Mouse (Mus musculus) liver, postnatal 0 days (tissue): ENCODE measurements at regions not wholly inside any gene's neighbourhood (a gene's known extent, or its start where the extent isn't known, plus 50 kb on each side); places are given as distances from the start of the nearest gene placed in this dataset.

ENCODE experiments used
- ATAC-seq: fragments of 200-750 bp; cut with Nextera tagmentation; 2 replicates; pipeline ENCODE4 v1.8.0; 2017; ENCODE audit warnings: mild to moderate bottlenecking, moderate library complexity
- DNase-seq: peaks from one replicate; pipeline ENCODE4 v3.0.0-alpha.2; 2016
- H3K27ac ChIP-seq: fragments of 300-500 bp; sonication (generic); 2 replicates; pipeline ENCODE4 v1.5.1; 2014; ENCODE audit warnings: antibody characterized with exemption, moderate library complexity, mild to moderate bottlenecking, low read depth
- H3K27me3 ChIP-seq: fragments of 300-500 bp; sonication (generic); 2 replicates; pipeline ENCODE4 v1.6.1; 2014; ENCODE audit warnings: low read length, control low read depth, mixed read lengths; ENCODE audit not compliant: insufficient read depth
- H3K36me3 ChIP-seq: fragments of 300-500 bp; sonication (generic); replicated peaks from 2 replicates; pipeline ENCODE4 v1.6.1; 2014; ENCODE audit warnings: mild to moderate bottlenecking, control low read depth, low read length, moderate library complexity, mixed read lengths; ENCODE audit not compliant: insufficient read depth
- H3K4me1 ChIP-seq: fragments of 300-500 bp; sonication (generic); 2 replicates; pipeline ENCODE4 v1.6.1; 2014; ENCODE audit warnings: antibody characterized with exemption, mild to moderate bottlenecking, control low read depth; ENCODE audit not compliant: insufficient read depth
- H3K4me2 ChIP-seq: fragments of 300-500 bp; sonication (generic); 2 replicates; pipeline ENCODE4 v1.6.1; 2014; ENCODE audit warnings: low read depth, mild to moderate bottlenecking, low read length, moderate library complexity, mixed read lengths
- H3K4me3 ChIP-seq: fragments of 300-500 bp; sonication (generic); 2 replicates; pipeline ENCODE4 v1.5.1; 2014; ENCODE audit warnings: low read depth, low read length
- H3K9ac ChIP-seq: fragments of 300-500 bp; sonication (generic); replicated peaks from 2 replicates; pipeline ENCODE4 v1.6.1; 2014; ENCODE audit warnings: mild to moderate bottlenecking, moderate library complexity
- H3K9me3 ChIP-seq: fragments of 300-500 bp; sonication (generic); 2 replicates; pipeline ENCODE4 v1.6.1; 2016; ENCODE audit warnings: mild to moderate bottlenecking, control low read depth, low read length, mixed read lengths
- CTCF ChIP-seq: sonication (generic); IDR thresholded peaks from 2 replicates; pipeline ENCODE4 v1.5.1; 2016; ENCODE audit warnings: antibody characterized with exemption, low read depth
- EP300 ChIP-seq: IDR thresholded peaks from 2 replicates; pipeline ENCODE4 v1.6.1; 2016; ENCODE audit warnings: antibody characterized with exemption, low read depth, mild to moderate bottlenecking
- WGBS: fragments of 180-500 bp; shearing (Covaris S2); extraction: QIAGEN DNeasy Blood & Tissue Kit; methylation state at CpG from one replicate; pipeline ENCODE4 v1.1.7; 2014; ENCODE audit not compliant: insufficient replicate concordance; 5-methylcytosine and 5-hydroxymethylcytosine counted together

GRCm38 (mm10) chr4:89621260-89621659 is 58.0 kb upstream of the Dmrta1 start:
- ATAC-seq (no peak), DNase-seq (no peak)
- H3K27ac ChIP-seq, result no peak overlapping the region
- no peak for TF ChIP-seq CTCF
- TF ChIP-seq EP300, result no peak
- no peak overlapping the region for H3K9ac ChIP-seq
- no peaks in the 10 kb centered on the region for H3K27me3 ChIP-seq
- WGBS, result 53% methylated on average over 7 of the region's 7 CpGs
- no peaks in the 10 kb centered on the region for H3K4me1 ChIP-seq
- no peaks in the 10 kb centered on the region for H3K36me3 ChIP-seq
- H3K4me2 ChIP-seq, result no peak overlapping the region
- no peaks in the 10 kb centered on the region for H3K9me3 ChIP-seq
- no peak overlapping the region for H3K4me3 ChIP-seq

GRCm38 (mm10) chr4:89604721-89605120 is 74.5 kb upstream of the Dmrta1 start:
- Histone ChIP-seq H3K4me2 (no peak overlapping the region), H3K4me3 (no peak overlapping the region), H3K27ac (no peak overlapping the region), H3K9ac (no peak overlapping the region), H3K36me3 (no peaks in the 10 kb centered on the region), H3K27me3 (no peaks in the 10 kb centered on the region), H3K9me3 (no peaks in the 10 kb centered on the region), H3K4me1 (no peaks in the 10 kb centered on the region)
- ATAC-seq, result no peak
- no peak for DNase-seq
- WGBS, result 59% methylated on average over 1 of the region's 1 CpGs
- TF ChIP-seq EP300 (no peak), CTCF (no peak)

DNA sequence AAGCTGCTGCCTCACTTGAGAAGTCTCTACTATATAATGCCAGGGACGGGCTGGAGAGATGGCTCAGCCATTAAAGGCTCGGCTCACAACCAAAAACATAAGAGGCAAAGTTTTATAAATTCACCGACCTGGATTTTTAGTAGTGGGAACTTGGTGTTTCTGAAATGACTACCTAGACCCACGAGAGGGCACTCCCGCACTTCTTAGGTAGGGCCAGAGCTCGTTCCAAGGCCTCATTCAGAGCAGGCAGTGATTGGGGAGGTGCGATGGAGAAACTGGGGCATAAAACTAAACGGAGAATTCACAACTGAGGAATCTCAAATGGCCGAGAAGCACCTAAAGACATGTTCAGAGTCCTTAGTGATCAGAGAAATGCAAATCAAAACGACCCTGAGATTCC is 103.7 kb upstream of the Dmrta1 start:
- WGBS, result 17% methylated on average over 10 of the region's 10 CpGs

DNA sequence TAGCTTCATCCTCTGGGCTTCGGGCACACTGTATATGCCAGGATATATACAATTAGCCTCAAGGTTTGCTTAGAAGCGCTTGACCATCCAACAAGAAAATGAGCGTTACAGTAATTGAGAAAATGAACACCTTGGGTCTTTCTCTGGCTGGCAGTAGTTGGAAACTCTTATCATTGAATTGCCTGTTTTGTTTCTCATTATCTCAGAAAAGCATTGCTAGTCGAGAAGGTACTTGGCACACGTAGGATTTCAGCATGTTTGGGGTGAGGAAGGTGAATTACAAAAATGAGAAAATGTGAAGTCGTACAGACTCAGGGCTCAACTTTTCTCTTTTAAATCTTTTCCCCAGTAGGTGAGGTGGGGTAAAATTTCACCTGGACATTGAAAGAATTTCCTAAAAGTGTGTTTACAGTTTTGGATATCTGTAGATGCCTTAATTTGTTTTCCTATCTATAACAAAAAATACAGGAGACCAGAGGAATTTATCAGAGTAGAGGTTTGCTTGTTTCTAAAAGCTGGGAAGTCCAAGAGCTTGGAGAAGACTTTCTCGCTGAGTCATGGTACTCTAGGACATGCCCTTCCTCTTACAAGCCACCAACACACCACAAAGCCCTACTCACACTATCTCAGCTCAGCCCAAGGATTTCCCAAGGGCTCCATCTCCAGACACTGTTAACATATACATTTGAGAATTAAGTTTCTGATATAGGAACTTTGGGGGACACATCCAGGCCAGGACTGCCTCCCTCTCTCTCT is 124.3 kb upstream of the Dmrta1 start:
- Histone ChIP-seq H3K4me3 (no peak overlapping the region), H3K4me2 (no peak overlapping the region), H3K4me1 (no peaks in the 10 kb centered on the region), H3K36me3 (no peaks in the 10 kb centered on the region), H3K9me3 (no peaks in the 10 kb centered on the region), H3K9ac (no peak overlapping the region), H3K27me3 (no peaks in the 10 kb centered on the region), H3K27ac (no peak overlapping the region)
- DNase-seq (no peak), ATAC-seq (no peak)
- 55% methylated on average over 7 of the region's 7 CpGs for WGBS
- no peak for TF ChIP-seq EP300

More for the DNA sequence above, 103.7 kb upstream of the Dmrta1 start:
- no peaks in the 10 kb centered on the region for H3K4me1 ChIP-seq
- TF ChIP-seq CTCF (peak; percentile 23; the same call in 1 of the 2 replicates), EP300 (no peak)
- H3K9ac ChIP-seq, result no peak overlapping the region
- H3K4me2 ChIP-seq, result no peak overlapping the region
- H3K27me3 ChIP-seq, result no peaks in the 10 kb centered on the region
- H3K4me3 ChIP-seq, result no peak overlapping the region
- no peak overlapping the region for H3K27ac ChIP-seq
- no peak for ATAC-seq
- H3K9me3 ChIP-seq, result no peaks in the 10 kb centered on the region
- H3K36me3 ChIP-seq, result no peaks in the 10 kb centered on the region
- DNase-seq, result no peak

DNA sequence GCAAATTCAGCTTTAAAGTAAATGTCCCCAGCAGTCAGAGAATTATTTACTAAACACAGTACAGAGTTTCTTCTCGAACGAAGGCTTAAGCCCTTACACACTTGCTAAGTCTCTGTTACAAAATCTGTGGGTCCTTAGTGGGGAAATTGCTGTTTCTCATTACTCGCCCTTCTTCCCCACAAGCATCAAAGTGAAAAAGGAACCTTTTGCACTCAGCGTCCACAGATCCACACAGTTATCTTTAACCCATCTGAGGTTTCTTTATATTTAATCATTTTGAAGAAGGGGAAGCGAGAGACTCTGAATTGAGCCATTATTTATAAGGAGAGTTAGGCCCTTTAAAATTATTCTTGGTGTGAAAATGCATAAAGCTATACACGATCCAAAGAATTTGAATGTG is 126.7 kb upstream of the Dmrta1 start:
- WGBS, result 55% methylated on average over 6 of the region's 6 CpGs
- Histone ChIP-seq H3K9me3 (no peaks in the 10 kb centered on the region), H3K36me3 (no peaks in the 10 kb centered on the region), H3K4me1 (no peaks in the 10 kb centered on the region), H3K27me3 (no peaks in the 10 kb centered on the region), H3K4me3 (no peak overlapping the region), H3K9ac (no peak overlapping the region), H3K4me2 (no peak overlapping the region), H3K27ac (no peak overlapping the region)
- TF ChIP-seq EP300 (no peak), CTCF (no peak)
- ATAC-seq (no peak), DNase-seq (no peak)

DNA sequence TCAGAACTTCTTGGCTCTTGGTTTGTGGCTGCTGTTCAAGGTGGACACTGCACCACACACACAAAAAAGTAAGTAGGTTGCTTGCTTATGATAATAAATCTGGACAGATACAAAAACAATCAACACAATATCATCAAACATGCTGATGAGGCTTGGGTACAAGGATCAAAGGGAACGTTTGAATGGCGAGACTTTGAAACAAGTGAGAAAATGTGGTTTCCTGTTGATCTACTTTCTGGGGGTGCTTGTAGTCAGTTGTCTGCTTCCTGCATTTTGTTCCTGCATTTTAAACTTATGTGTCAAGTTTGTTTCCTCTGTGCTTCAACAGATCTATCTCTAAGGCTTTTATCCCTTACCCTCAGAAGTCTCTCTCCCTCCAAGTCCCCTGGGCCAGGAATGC is 128.7 kb upstream of the Dmrta1 start:
- Histone ChIP-seq H3K4me3 (no peak overlapping the region), H3K27ac (no peak overlapping the region), H3K36me3 (no peaks in the 10 kb centered on the region), H3K9me3 (no peaks in the 10 kb centered on the region), H3K4me2 (no peak overlapping the region), H3K27me3 (no peaks in the 10 kb centered on the region), H3K4me1 (no peaks in the 10 kb centered on the region), H3K9ac (no peak overlapping the region)
- no peak for ATAC-seq
- TF ChIP-seq EP300, result no peak
- TF ChIP-seq CTCF, result no peak
- 36% methylated on average over 2 of the region's 2 CpGs for WGBS
- no peak for DNase-seq
